Comparison of ENCODE assay signal across 8 mouse cellular contexts in the genomic region with DNA sequence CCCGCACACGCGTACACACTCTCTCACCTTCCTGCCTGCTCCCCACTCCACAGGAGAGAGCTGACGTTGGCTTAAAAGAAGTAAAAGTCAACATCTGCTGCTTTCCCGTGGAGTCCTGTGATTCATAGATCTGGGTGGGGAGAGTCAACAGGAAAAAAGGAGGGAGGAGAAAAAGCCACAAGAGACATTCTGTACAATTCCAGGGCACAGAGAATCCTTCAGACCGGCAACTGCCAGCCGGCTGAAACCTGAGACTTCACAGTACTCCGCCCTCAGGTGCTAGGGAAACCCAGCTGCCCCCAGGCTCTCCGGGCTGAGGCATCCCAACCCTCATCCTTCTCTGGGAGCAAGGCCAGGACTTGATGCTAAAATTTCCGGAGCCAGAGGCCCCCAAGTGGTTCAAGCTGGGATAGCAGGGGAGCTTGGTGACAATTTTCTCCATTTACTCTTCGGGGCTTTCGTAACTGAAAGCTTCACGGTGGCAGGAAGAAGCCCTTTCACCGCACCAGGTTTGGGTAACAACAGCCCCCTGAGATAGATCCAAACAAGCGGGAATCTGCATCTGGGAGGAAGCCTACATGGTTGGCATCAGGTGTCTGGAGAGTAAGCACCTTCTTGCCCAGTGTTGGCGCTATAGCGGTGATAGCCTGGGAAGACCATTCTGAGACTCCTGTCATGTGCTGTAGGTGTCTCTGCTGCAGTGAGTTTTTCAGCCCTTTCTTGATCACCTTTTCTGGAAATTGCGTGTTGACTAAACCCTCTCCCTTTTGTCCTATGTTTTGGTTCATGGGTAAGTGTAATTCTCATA. TPM values are rescaled to one million over a fixed set of nuclear protein-coding genes. Genes with fewer than 3 reads are reported as not detected.
DNase-seq lines count a peak whose midpoint lies in the region; ATAC-seq lines count a peak whose summit lies in the region.

No protein-coding gene starts in this region.

- intact Hi-C loops in gastrocnemius, postnatal 14 days (cut with DNase I; ENCODE audit: low total_unique reads): no loop called here
- intact Hi-C loops in left cerebral cortex, postnatal 10 days (cut with DNase I): no loop called here

- DNase-seq in adipocyte (ENCODE audit: low spot score): peak; percentile 90
- peak; percentile 83 for DNase-seq in embryo, embryonic 10 days (ENCODE audit: low spot score)
- peak; percentile 82 for DNase-seq in gastrocnemius, postnatal 14 days
- peak; percentile 86 for DNase-seq in left cerebral cortex, postnatal 10 days (ENCODE audit: extremely low spot score in 1 of 2, low spot score in 2 of 2)
- DNase-seq in right cerebral cortex, postnatal 36 days (ENCODE audit: low spot score in 2 of 2): peak; percentile 75 to 81
- DNase-seq in urinary bladder, postnatal 4 days (ENCODE audit: low spot score in 2 of 2): peak; percentile 72 to 85

- peak; percentile 60 for ATAC-seq in inflammation-experienced regulatory T-cells, adult 6 months
- ATAC-seq in megakaryocyte-erythroid progenitor cell, adult 5-6 weeks (replicated peaks; ENCODE audit: low FRiP score, low TSS enrichment, poor library complexity, severe bottlenecking): peak; percentile 68

RNA-seq across cellular contexts. Expression of gene Ankrd35, which starts 6.3 kb away (rescaled TPM):
- total RNA-seq in gastrocnemius, postnatal 14 days (2021): 1 to 10 TPM; 1.0 to 2.3 TPM
- under 1 TPM in 2 of 3 experiments, not detected in 1; 0.53 to 0.97 TPM for polyA plus RNA-seq in inflammation-experienced regulatory T-cells, adult 6 months (2017; shearing (Covaris generic))
- 1 to 10 TPM; 7.1 to 7.9 TPM for total RNA-seq in left cerebral cortex, postnatal 10 days (2021)
- total RNA-seq in megakaryocyte-erythroid progenitor cell, adult 5-6 weeks (2014; fragmentation: Nextera tagmentation): 0.17 TPM in 1 of 2 replicates, not detected in the other
- 0.11 TPM in 1 of 2 replicates, not detected in the other for total RNA-seq in megakaryocyte-erythroid progenitor cell, adult 5-6 weeks (2017)

RNA-seq across cellular contexts. Expression of gene Itga10, which starts 18.3 kb away (rescaled TPM):
- 1 to 10 TPM; 2.9 to 3.0 TPM for total RNA-seq in gastrocnemius, postnatal 14 days (2021)
- not detected for polyA plus RNA-seq in inflammation-experienced regulatory T-cells, adult 6 months (2017; shearing (Covaris generic))
- 1 to 10 TPM; 1.4 to 1.9 TPM for total RNA-seq in left cerebral cortex, postnatal 10 days (2021)
- total RNA-seq in megakaryocyte-erythroid progenitor cell, adult 5-6 weeks (2014; fragmentation: Nextera tagmentation): 0.10 and 4.4 TPM in 2 replicates
- 0.08 and 0.28 TPM in 2 replicates for total RNA-seq in megakaryocyte-erythroid progenitor cell, adult 5-6 weeks (2017)

RNA-seq across cellular contexts. Expression of gene Gm42957, which starts 28.4 kb away (rescaled TPM):
- under 1 TPM; 0.13 to 0.25 TPM for total RNA-seq in gastrocnemius, postnatal 14 days (2021)
- under 1 TPM in 1 of 3 experiments, not detected in 2; 0.10 TPM for polyA plus RNA-seq in inflammation-experienced regulatory T-cells, adult 6 months (2017; shearing (Covaris generic))
- total RNA-seq in left cerebral cortex, postnatal 10 days (2021): under 1 TPM; 0.12 to 0.28 TPM
- 0.50 and 0.67 TPM in 2 replicates for total RNA-seq in megakaryocyte-erythroid progenitor cell, adult 5-6 weeks (2014; fragmentation: Nextera tagmentation)
- 0.30 TPM in 1 of 2 replicates, not detected in the other for total RNA-seq in megakaryocyte-erythroid progenitor cell, adult 5-6 weeks (2017)

RNA-seq across cellular contexts. Expression of gene Pex11b, which starts 28.5 kb away (rescaled TPM):
- total RNA-seq in gastrocnemius, postnatal 14 days (2021): 10 to 100 TPM; 22.3 to 22.4 TPM
- 10 to 100 TPM; 45.8 to 63.4 (median 54.9) TPM for polyA plus RNA-seq in inflammation-experienced regulatory T-cells, adult 6 months (2017; shearing (Covaris generic))
- total RNA-seq in left cerebral cortex, postnatal 10 days (2021): 10 to 100 TPM; 46.2 to 47.7 TPM
- 23.1 and 49.5 TPM in 2 replicates for total RNA-seq in megakaryocyte-erythroid progenitor cell, adult 5-6 weeks (2014; fragmentation: Nextera tagmentation)
- 9.7 and 17.3 TPM in 2 replicates for total RNA-seq in megakaryocyte-erythroid progenitor cell, adult 5-6 weeks (2017)

RNA-seq across cellular contexts. Expression of gene Pias3, which starts 32.5 kb away (rescaled TPM):
- total RNA-seq in gastrocnemius, postnatal 14 days (2021): 10 to 100 TPM; 10.4 to 12.1 TPM
- polyA plus RNA-seq in inflammation-experienced regulatory T-cells, adult 6 months (2017; shearing (Covaris generic)): 10 to 100 TPM; 34.3 to 65.5 (median 46.6) TPM
- 10 to 100 TPM; 19.7 to 26.6 TPM for total RNA-seq in left cerebral cortex, postnatal 10 days (2021)
- total RNA-seq in megakaryocyte-erythroid progenitor cell, adult 5-6 weeks (2014; fragmentation: Nextera tagmentation): 11.0 and 14.2 TPM in 2 replicates
- 1.7 and 2.9 TPM in 2 replicates for total RNA-seq in megakaryocyte-erythroid progenitor cell, adult 5-6 weeks (2017)

Comparison
In these comparisons a context has a peak if more than half of its experiments do, and no peak if none do; other contexts are left out.
1. Peak in every context shown above with its lines: DNase-seq and ATAC-seq.